Mouse (Mus musculus) kidney, postnatal 0 days (tissue): ENCODE results near the gene Ccdc88c. TPM values are rescaled to one million over a fixed set of nuclear protein-coding genes. Genes with fewer than 3 reads are reported as not detected.
A peak's percentile ranks its signal among the peaks of the same experiment; 100 is the strongest.
"Not testable (repeated sequence)": the region's sequence is repeated elsewhere in the genome, so short reads cannot be mapped to it uniquely, and the experiment has no call there.

Experiments used
- ATAC-seq: fragments of 200-750 bp; cut with Nextera tagmentation; replicated peaks from 2 replicates; pipeline ENCODE4 v1.8.0; 2017; ENCODE audit warnings: low read depth, moderate number of reproducible peaks, moderate TSS enrichment, moderate library complexity; ENCODE audit not compliant: low FRiP score
- DNase-seq: peaks from one replicate; pipeline ENCODE4 v3.0.0-alpha.2; 2016; ENCODE audit warnings: low spot score
- H3K27ac ChIP-seq: fragments of 300-500 bp; sonication (generic); 2 replicates; pipeline ENCODE4 v1.5.1; 2014; ENCODE audit warnings: mild to moderate bottlenecking
- H3K27me3 ChIP-seq: fragments of 300-500 bp; sonication (generic); 2 replicates; pipeline ENCODE4 v1.6.1; 2014; ENCODE audit warnings: low read length, mixed read lengths; ENCODE audit not compliant: insufficient read depth
- H3K36me3 ChIP-seq: fragments of 300-500 bp; sonication (generic); 2 replicates; pipeline ENCODE4 v1.6.1; 2014; ENCODE audit warnings: low read length, mixed read lengths; ENCODE audit not compliant: insufficient read depth
- H3K4me1 ChIP-seq: fragments of 300-500 bp; sonication (generic); replicated peaks from 2 replicates; pipeline ENCODE4 v1.6.1; 2014; ENCODE audit warnings: antibody characterized with exemption, low read length, mixed read lengths; ENCODE audit not compliant: insufficient read depth
- H3K4me2 ChIP-seq: fragments of 300-500 bp; sonication (generic); 2 replicates; pipeline ENCODE4 v1.6.1; 2014; ENCODE audit warnings: mild to moderate bottlenecking, low read length, moderate library complexity, mixed read lengths
- H3K4me3 ChIP-seq: fragments of 300-500 bp; sonication (generic); replicated peaks from 2 replicates; pipeline ENCODE4 v1.5.1; 2014; ENCODE audit warnings: low read depth, low read length
- H3K9ac ChIP-seq: fragments of 300-500 bp; sonication (generic); 2 replicates; pipeline ENCODE4 v1.6.1; 2014; ENCODE audit warnings: low read depth, low read length
- H3K9me3 ChIP-seq: fragments of 300-500 bp; sonication (generic); replicated peaks from 2 replicates; pipeline ENCODE4 v1.6.1; 2016; ENCODE audit warnings: low read length, inconsistent platforms, mixed read lengths
- CTCF ChIP-seq: IDR thresholded peaks from 2 replicates; pipeline ENCODE4 v1.5.1; 2016; ENCODE audit warnings: antibody characterized with exemption, low read depth, mild to moderate bottlenecking, moderate library complexity
- WGBS: fragments of 180-500 bp; shearing (Covaris S2); extraction: QIAGEN DNeasy Blood & Tissue Kit; methylation state at CpG from one replicate; pipeline ENCODE4 v1.1.7; 2014; 5-methylcytosine and 5-hydroxymethylcytosine counted together
- polyA plus RNA-seq: library from polyadenylated mRNA; unstranded; fragments of >200 nt; fragmentation: Nextera tagmentation; extraction: Ambion mirVana; gene quantifications from 2 replicates; pipeline ENCODE4 v1.2.1, GENCODE M21; 2015

Ccdc88c gene
- polyA plus RNA-seq, 1 experiment from 2014 or later, result 7.8 TPM

- no peak for DNase-seq
- Histone ChIP-seq H3K4me3 (no peak overlapping the region), H3K9ac (no peak overlapping the region), H3K36me3 (no peaks in the 10 kb centered on the region), H3K4me1 (peaks cover 62% of the 10 kb centered on the region), H3K27ac (no peak overlapping the region), H3K27me3 (no peaks in the 10 kb centered on the region), H3K4me2 (no peak overlapping the region), H3K9me3 (no peaks in the 10 kb centered on the region)
- 42% methylated on average over 10 of the region's 10 CpGs for WGBS
- ATAC-seq, result no peak
- no peak for TF ChIP-seq CTCF
Measured at GRCm38 (mm10) chr12:101014549-101015164, 14.2 kb downstream of the Ccdc88c start.

GRCm38 (mm10) chr12:101013668-101014067 lies 15.2 kb downstream of the Ccdc88c start:
- 84% methylated on average over 9 of the region's 9 CpGs for whole genome bisulfite sequencing
- not testable (repeated sequence) for ATAC-seq, H3K27me3 ChIP-seq, H3K9ac ChIP-seq, H3K4me2 ChIP-seq, H3K36me3 ChIP-seq, H3K9me3 ChIP-seq, H3K4me3 ChIP-seq, DNase-seq
- peaks cover 62% of the 10 kb centered on the region for H3K4me1 ChIP-seq
- 0 out of 2 replicates have a peak overlapping the region, but pooled peaks have one; percentile 19 for H3K27ac ChIP-seq

- Histone ChIP-seq H3K36me3 (no peaks in the 10 kb centered on the region), H3K4me3 (no peak overlapping the region), H3K27ac (peak overlapping the region; percentile 84), H3K9ac (no peak overlapping the region), H3K4me2 (no peak overlapping the region), H3K27me3 (no peaks in the 10 kb centered on the region), H3K9me3 (no peaks in the 10 kb centered on the region), H3K4me1 (peaks cover 65% of the 10 kb centered on the region)
- WGBS, result 37% methylated on average over 8 of the region's 8 CpGs
- ATAC-seq, result no peak
- DNase-seq, result no peak
- no peak for TF ChIP-seq CTCF
Measured at GRCm38 (mm10) chr12:101013078-101013665, 15.7 kb downstream of the Ccdc88c start.

GRCm38 (mm10) chr12:101012197-101013077 lies 16.4 kb downstream of the Ccdc88c start:
- Histone ChIP-seq H3K27ac (peak overlapping the region; percentile 84), H3K27me3 (no peaks in the 10 kb centered on the region), H3K4me1 (peaks cover 66% of the 10 kb centered on the region), H3K4me3 (no peak overlapping the region), H3K36me3 (no peaks in the 10 kb centered on the region), H3K9ac (peak overlapping the region; percentile 37; the same call in 1 of the 2 replicates), H3K9me3 (no peaks in the 10 kb centered on the region), H3K4me2 (peak overlapping the region; percentile 27; the same call in 1 of the 2 replicates)
- no peak for TF ChIP-seq CTCF
- WGBS, result 15% methylated on average over 17 of the region's 17 CpGs
- DNase-seq (no peak), ATAC-seq (no peak)

GRCm38 (mm10) chr12:101011017-101011416 lies 17.8 kb downstream of the Ccdc88c start:
- Histone ChIP-seq H3K27me3 (no peaks in the 10 kb centered on the region), H3K36me3 (no peaks in the 10 kb centered on the region), H3K9ac (no peak overlapping the region), H3K4me3 (no peak overlapping the region), H3K27ac (no peak overlapping the region), H3K4me1 (peaks cover 57% of the 10 kb centered on the region), H3K9me3 (no peaks in the 10 kb centered on the region), H3K4me2 (no peak overlapping the region)
- 70% methylated on average over 7 of the region's 7 CpGs for WGBS
- ATAC-seq, result no peak
- DNase-seq, result no peak
- TF ChIP-seq CTCF, result no peak

GRCm38 (mm10) chr12:101010148-101010920 lies 18.5 kb downstream of the Ccdc88c start:
- Histone ChIP-seq H3K36me3 (no peaks in the 10 kb centered on the region), H3K4me2 (no peak overlapping the region), H3K27me3 (no peaks in the 10 kb centered on the region), H3K4me1 (peaks cover 57% of the 10 kb centered on the region), H3K27ac (peak overlapping the region; percentile 2; the same call in 1 of the 2 replicates), H3K9ac (no peak overlapping the region), H3K9me3 (no peaks in the 10 kb centered on the region), H3K4me3 (no peak overlapping the region)
- WGBS, result 66% methylated on average over 10 of the region's 10 CpGs
- no peak for ATAC-seq
- DNase-seq, result no peak
- no peak for TF ChIP-seq CTCF
